Mouse (Mus musculus) liver, embryonic 12.5 days (tissue): Measurements from ENCODE around the gene Etfbkmt. TPM values are rescaled to one million over a fixed set of nuclear protein-coding genes. Genes with fewer than 3 reads are reported as not detected.

Source experiments
- ATAC-seq: fragments of 200-750 bp; cut with Nextera tagmentation; 2 replicates; pipeline ENCODE4 v1.8.0; 2017; ENCODE audit warnings: moderate number of reproducible peaks, mild to moderate bottlenecking, moderate library complexity
- H3K27ac ChIP-seq: fragments of 300-500 bp; sonication (generic); 2 replicates; pipeline ENCODE4 v1.5.1; 2016; ENCODE audit warnings: mild to moderate bottlenecking
- H3K27me3 ChIP-seq: fragments of 300-500 bp; sonication (generic); replicated peaks from 2 replicates; pipeline ENCODE4 v1.6.1; 2016; ENCODE audit warnings: mild to moderate bottlenecking, moderate library complexity
- H3K36me3 ChIP-seq: fragments of 300-500 bp; sonication (generic); 2 replicates; pipeline ENCODE4 v1.6.1; 2016; ENCODE audit warnings: mild to moderate bottlenecking, moderate library complexity
- H3K4me1 ChIP-seq: fragments of 300-500 bp; sonication (generic); 2 replicates; pipeline ENCODE4 v1.6.1; 2016
- H3K4me2 ChIP-seq: fragments of 300-500 bp; sonication (generic); 2 replicates; pipeline ENCODE4 v1.6.1; 2016; ENCODE audit warnings: mild to moderate bottlenecking, moderate library complexity
- H3K4me3 ChIP-seq: fragments of 300-500 bp; sonication (generic); 2 replicates; pipeline ENCODE4 v1.5.1; 2016; ENCODE audit warnings: mild to moderate bottlenecking, moderate library complexity
- H3K9ac ChIP-seq: fragments of 300-500 bp; sonication (generic); 2 replicates; pipeline ENCODE4 v1.6.1; 2016; ENCODE audit warnings: mild to moderate bottlenecking, moderate library complexity
- H3K9me3 ChIP-seq: fragments of 300-500 bp; sonication (generic); replicated peaks from 2 replicates; pipeline ENCODE4 v1.6.1; 2016; ENCODE audit warnings: mild to moderate bottlenecking, moderate library complexity
- WGBS: fragments of 180-500 bp; shearing (Covaris S2); methylation state at CpG from one replicate; pipeline ENCODE4 v1.1.7; 2016; ENCODE audit not compliant: insufficient replicate concordance; 5-methylcytosine and 5-hydroxymethylcytosine counted together
- polyA plus RNA-seq: library from polyadenylated mRNA; unstranded; fragments of >200 nt; fragmentation: Nextera tagmentation; extraction: Ambion mirVana; gene quantifications from 2 replicates; pipeline ENCODE4 v1.2.1, GENCODE M21; 2016

The Etfbkmt gene
- 11.8 and 12.0 TPM in 2 replicates for polyA plus RNA-seq

GRCm38 (mm10) chr6:149139471-149139870 lies at the start of gene Etfbkmt:
Gene Etfbkmt (plus strand): TSS chr6:149139849.
- no peak within 1 kb of the TSS for H3K9ac ChIP-seq
- H3K27me3 ChIP-seq = no peaks in the 10 kb centered on the region
- H3K36me3 ChIP-seq = peaks cover 12% of the 10 kb centered on the region
- H3K4me2 ChIP-seq = no peak within 1 kb of the TSS
- H3K4me1 ChIP-seq = peaks cover 29% of the 10 kb centered on the region
- H3K4me3 ChIP-seq = no peak within 1 kb of the TSS
- WGBS = 48% methylated on average over 1 of the region's 1 CpGs
- no peaks in the 10 kb centered on the region for H3K9me3 ChIP-seq
- ATAC-seq = no peak
- H3K27ac ChIP-seq = no peak within 1 kb of the TSS

- 76% methylated on average over 6 of the region's 6 CpGs for WGBS
- Histone ChIP-seq H3K27ac (no peak overlapping the region), H3K9me3 (no peaks in the 10 kb centered on the region), H3K4me2 (no peak overlapping the region), H3K9ac (no peak overlapping the region), H3K4me3 (no peak overlapping the region), H3K36me3 (no peaks in the 10 kb centered on the region), H3K4me1 (peaks cover 2% of the 10 kb centered on the region; the same call in 1 of the 2 replicates), H3K27me3 (no peaks in the 10 kb centered on the region)
- no peak for ATAC-seq
Observed at GRCm38 (mm10) chr6:149092406-149092805, 47.2 kb upstream of the Etfbkmt start.

GRCm38 (mm10) chr6:149093465-149093864 lies 46.2 kb upstream of the Etfbkmt start:
- Histone ChIP-seq H3K27ac (no peak overlapping the region), H3K9ac (no peak overlapping the region), H3K4me1 (peaks cover 2% of the 10 kb centered on the region; the same call in 1 of the 2 replicates), H3K9me3 (no peaks in the 10 kb centered on the region), H3K4me3 (no peak overlapping the region), H3K27me3 (no peaks in the 10 kb centered on the region), H3K4me2 (no peak overlapping the region), H3K36me3 (no peaks in the 10 kb centered on the region)
- ATAC-seq = no peak
- 19% methylated on average over 5 of the region's 5 CpGs for WGBS

GRCm38 (mm10) chr6:149094555-149094954 lies 45.1 kb upstream of the Etfbkmt start:
- H3K36me3 ChIP-seq = no peaks in the 10 kb centered on the region
- no peak overlapping the region for H3K27ac ChIP-seq
- H3K9ac ChIP-seq = no peak overlapping the region
- peaks cover 4% of the 10 kb centered on the region for H3K27me3 ChIP-seq
- WGBS = 41% methylated on average over 1 of the region's 1 CpGs
- peaks cover 2% of the 10 kb centered on the region; the same call in 1 of the 2 replicates for H3K4me1 ChIP-seq
- ATAC-seq = no peak
- no peak overlapping the region for H3K4me2 ChIP-seq
- no peaks in the 10 kb centered on the region for H3K9me3 ChIP-seq
- no peak overlapping the region for H3K4me3 ChIP-seq

- no peak for ATAC-seq
Observed at GRCm38 (mm10) chr6:149095389-149095788, 44.3 kb upstream of the Etfbkmt start.

GRCm38 (mm10) chr6:149096233-149096632 lies 43.4 kb upstream of the Etfbkmt start:
- Histone ChIP-seq H3K4me3 (no peak overlapping the region), H3K9me3 (no peaks in the 10 kb centered on the region), H3K27ac (no peak overlapping the region), H3K4me2 (no peak overlapping the region), H3K27me3 (peaks cover 18% of the 10 kb centered on the region), H3K36me3 (no peaks in the 10 kb centered on the region), H3K4me1 (peaks cover 2% of the 10 kb centered on the region; the same call in 1 of the 2 replicates), H3K9ac (no peak overlapping the region)
- WGBS = 64% methylated on average over 2 of the region's 2 CpGs
- no peak for ATAC-seq

More at GRCm38 (mm10) chr6:149095389-149095788, 44.3 kb upstream of the Etfbkmt start:
- no peak overlapping the region for H3K27ac ChIP-seq
- H3K36me3 ChIP-seq = no peaks in the 10 kb centered on the region
- no peaks in the 10 kb centered on the region for H3K9me3 ChIP-seq
- peaks cover 2% of the 10 kb centered on the region; the same call in 1 of the 2 replicates for H3K4me1 ChIP-seq
- 71% methylated on average over 6 of the region's 6 CpGs for WGBS
- peaks cover 10% of the 10 kb centered on the region for H3K27me3 ChIP-seq
- no peak overlapping the region for H3K4me2 ChIP-seq
- H3K9ac ChIP-seq = no peak overlapping the region
- H3K4me3 ChIP-seq = no peak overlapping the region

GRCm38 (mm10) chr6:149097276-149097675 lies 42.4 kb upstream of the Etfbkmt start:
- Histone ChIP-seq H3K27ac (no peak overlapping the region), H3K4me2 (no peak overlapping the region), H3K9ac (no peak overlapping the region), H3K4me3 (no peak overlapping the region), H3K27me3 (peaks cover 28% of the 10 kb centered on the region), H3K9me3 (no peaks in the 10 kb centered on the region), H3K4me1 (peaks cover 2% of the 10 kb centered on the region; the same call in 1 of the 2 replicates), H3K36me3 (no peaks in the 10 kb centered on the region)
- WGBS = 59% methylated on average over 1 of the region's 1 CpGs
- no peak for ATAC-seq

GRCm38 (mm10) chr6:149098993-149099392 lies 40.7 kb upstream of the Etfbkmt start:
- Histone ChIP-seq H3K9me3 (no peaks in the 10 kb centered on the region), H3K4me2 (peak overlapping the region; percentile 27; the same call in 1 of the 2 replicates), H3K9ac (no peak overlapping the region), H3K27me3 (peaks cover 38% of the 10 kb centered on the region), H3K36me3 (no peaks in the 10 kb centered on the region), H3K4me1 (no peaks in the 10 kb centered on the region; the same call in 1 of the 2 replicates), H3K4me3 (no peak overlapping the region), H3K27ac (no peak overlapping the region)
- ATAC-seq = no peak

- Histone ChIP-seq H3K27ac (peak overlapping the region; percentile 76), H3K36me3 (no peaks in the 10 kb centered on the region), H3K4me3 (peak overlapping the region; percentile 65), H3K27me3 (peaks cover 44% of the 10 kb centered on the region), H3K9ac (peak overlapping the region; percentile 68), H3K4me2 (peak overlapping the region; percentile 74), H3K4me1 (no peaks in the 10 kb centered on the region), H3K9me3 (no peaks in the 10 kb centered on the region)
- 3% methylated on average over 50 of the region's 52 CpGs for WGBS
- peak; percentile 52 for ATAC-seq
Observed at GRCm38 (mm10) chr6:149100174-149101075, 39.2 kb upstream of the Etfbkmt start.

- peak within 1 kb of the TSS; percentile 74 for H3K4me2 ChIP-seq
- peak within 1 kb of the TSS; percentile 65 for H3K4me3 ChIP-seq
- H3K9me3 ChIP-seq = no peaks in the 10 kb centered on the region
- WGBS = under 1% methylated on average over 106 of the region's 124 CpGs
- H3K36me3 ChIP-seq = no peaks in the 10 kb centered on the region
- peak within 1 kb of the TSS; percentile 68 for H3K9ac ChIP-seq
- H3K27ac ChIP-seq = peak within 1 kb of the TSS; percentile 76
- no peaks in the 10 kb centered on the region for H3K4me1 ChIP-seq
- peak; percentile 76 for ATAC-seq
- H3K27me3 ChIP-seq = peaks cover 44% of the 10 kb centered on the region
Observed at GRCm38 (mm10) chr6:149101076-149101942, 38.3 kb upstream of the Etfbkmt start, which contains the start of gene Dennd5b. Gene Dennd5b (minus strand): TSS chr6:149101680.

- H3K36me3 ChIP-seq = no peaks in the 10 kb centered on the region
- no peaks in the 10 kb centered on the region for H3K4me1 ChIP-seq
- H3K9me3 ChIP-seq = no peaks in the 10 kb centered on the region
- H3K9ac ChIP-seq = peak overlapping the region; percentile 68; the same call in 1 of the 2 replicates
- H3K4me2 ChIP-seq = peak overlapping the region; percentile 74
- peak overlapping the region; percentile 65 for H3K4me3 ChIP-seq
- H3K27me3 ChIP-seq = peaks cover 44% of the 10 kb centered on the region
- H3K27ac ChIP-seq = peak overlapping the region; percentile 76; the same call in 1 of the 2 replicates
- WGBS = 12% methylated on average over 7 of the region's 7 CpGs
- ATAC-seq = no peak
Observed at GRCm38 (mm10) chr6:149101943-149102243, 37.8 kb upstream of the Etfbkmt start.
